Mouse (Mus musculus) intestine, postnatal 0 days (tissue): ENCODE results near the gene Nrg3. TPM values are rescaled to one million over a fixed set of nuclear protein-coding genes. Genes with fewer than 3 reads are reported as not detected.
"Not testable (repeated sequence)": the region's sequence is repeated elsewhere in the genome, so short reads cannot be mapped to it uniquely, and the experiment has no call there.

Experiments
- ATAC-seq: fragments of 200-750 bp; cut with Nextera tagmentation; 2 replicates; pipeline ENCODE4 v1.8.0; 2017; ENCODE audit warnings: mild to moderate bottlenecking, moderate TSS enrichment, moderate library complexity
- H3K27ac ChIP-seq: fragments of 300-500 bp; sonication (generic); 2 replicates; pipeline ENCODE4 v1.5.1; 2014; ENCODE audit warnings: mild to moderate bottlenecking, low read depth, low read length, moderate library complexity
- H3K27me3 ChIP-seq: fragments of 300-500 bp; sonication (generic); replicated peaks from 2 replicates; pipeline ENCODE4 v1.6.1; 2014; ENCODE audit warnings: low read length, mixed read lengths; ENCODE audit not compliant: control insufficient read depth, insufficient read depth
- H3K36me3 ChIP-seq: fragments of 300-500 bp; sonication (generic); 2 replicates; pipeline ENCODE4 v1.6.1; 2014; ENCODE audit warnings: mild to moderate bottlenecking, moderate library complexity; ENCODE audit not compliant: control insufficient read depth, insufficient read depth
- H3K4me1 ChIP-seq: fragments of 300-500 bp; sonication (generic); replicated peaks from 2 replicates; pipeline ENCODE4 v1.6.1; 2014; ENCODE audit warnings: antibody characterized with exemption, low read length, mixed read lengths; ENCODE audit not compliant: control insufficient read depth, insufficient read depth
- H3K4me2 ChIP-seq: fragments of 300-500 bp; sonication (generic); replicated peaks from 2 replicates; pipeline ENCODE4 v1.6.1; 2014; ENCODE audit warnings: low read depth, mild to moderate bottlenecking, moderate library complexity
- H3K4me3 ChIP-seq: fragments of 300-500 bp; sonication (generic); 2 replicates; pipeline ENCODE4 v1.5.1; 2014; ENCODE audit warnings: low read depth, low read length
- H3K9ac ChIP-seq: fragments of 300-500 bp; sonication (generic); 2 replicates; pipeline ENCODE4 v1.6.1; 2014; ENCODE audit warnings: mild to moderate bottlenecking, low read depth, low read length
- H3K9me3 ChIP-seq: fragments of 300-500 bp; sonication (generic); 2 replicates; pipeline ENCODE4 v1.6.1; 2016; ENCODE audit warnings: mixed run types; ENCODE audit not compliant: control insufficient read depth
- CTCF ChIP-seq: sonication (generic); IDR thresholded peaks from 2 replicates; pipeline ENCODE4 v1.5.1; 2016; ENCODE audit warnings: low read depth, mild to moderate bottlenecking, control low read depth, antibody characterized with exemption, moderate library complexity
- WGBS: fragments of 180-500 bp; shearing (Covaris S2); extraction: QIAGEN DNeasy Blood & Tissue Kit; methylation state at CpG from one replicate; pipeline ENCODE4 v1.1.7; 2014; 5-methylcytosine and 5-hydroxymethylcytosine counted together
- polyA plus RNA-seq: library from polyadenylated mRNA; unstranded; fragments of >200 nt; fragmentation: Nextera tagmentation; extraction: Ambion mirVana; gene quantifications from 2 replicates; pipeline ENCODE4 v1.2.1, GENCODE M21; 2015

The Nrg3 gene
- polyA plus RNA-seq, 1 experiment from 2014 or later = 0.09 TPM

- H3K27me3 ChIP-seq = no peaks in the 10 kb centered on the region
- no peak overlapping the region for H3K4me2 ChIP-seq
- WGBS = 88% methylated on average over 2 of the region's 2 CpGs
- no peaks in the 10 kb centered on the region for H3K4me1 ChIP-seq
- ATAC-seq = no peak
- no peak overlapping the region for H3K27ac ChIP-seq
- no peak for TF ChIP-seq CTCF
- no peak overlapping the region for H3K9ac ChIP-seq
- H3K9me3 ChIP-seq = no peaks in the 10 kb centered on the region
- no peak overlapping the region for H3K4me3 ChIP-seq
- H3K36me3 ChIP-seq = no peaks in the 10 kb centered on the region
These were observed 343.1 kb downstream of the Nrg3 start for GRCm38 (mm10) chr14:39129766-39130165.

DNA sequence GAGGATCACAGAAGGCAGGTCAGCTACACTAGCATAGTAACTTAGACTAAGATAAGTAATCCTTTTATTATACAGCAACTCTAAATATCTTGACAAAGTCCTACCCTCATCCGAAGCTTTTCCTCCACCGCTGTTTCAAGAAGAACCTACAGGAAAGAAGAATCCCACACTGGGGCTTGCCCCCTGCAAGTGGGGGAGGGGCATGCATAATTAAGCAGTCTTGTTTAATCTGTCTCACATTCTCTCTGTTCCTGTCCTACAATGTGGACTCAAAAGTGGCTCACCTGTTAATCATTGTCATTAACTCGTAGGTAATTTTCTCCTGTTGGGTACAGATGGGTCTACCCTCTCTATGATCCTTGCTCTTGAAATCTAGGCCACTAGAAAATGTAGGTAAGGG, 354.9 kb downstream of the Nrg3 start:
- H3K4me3 ChIP-seq = no peak overlapping the region
- WGBS = 20% methylated on average over 3 of the region's 3 CpGs
- H3K4me1 ChIP-seq = no peaks in the 10 kb centered on the region
- no peak overlapping the region for H3K27ac ChIP-seq
- no peak for ATAC-seq
- no peak for TF ChIP-seq CTCF
- H3K9me3 ChIP-seq = no peaks in the 10 kb centered on the region
- no peak overlapping the region for H3K9ac ChIP-seq
- H3K4me2 ChIP-seq = no peak overlapping the region
- no peaks in the 10 kb centered on the region for H3K36me3 ChIP-seq
- H3K27me3 ChIP-seq = no peaks in the 10 kb centered on the region

- H3K4me3 ChIP-seq, H3K36me3 ChIP-seq, H3K4me2 ChIP-seq, H3K27ac ChIP-seq, ATAC-seq, H3K9me3 ChIP-seq, H3K9ac ChIP-seq, H3K4me1 ChIP-seq, H3K27me3 ChIP-seq: not testable (repeated sequence)
- 45% methylated on average over 3 of the region's 3 CpGs for WGBS
These were observed 356.2 kb downstream of the Nrg3 start for GRCm38 (mm10) chr14:39116522-39117231.

DNA sequence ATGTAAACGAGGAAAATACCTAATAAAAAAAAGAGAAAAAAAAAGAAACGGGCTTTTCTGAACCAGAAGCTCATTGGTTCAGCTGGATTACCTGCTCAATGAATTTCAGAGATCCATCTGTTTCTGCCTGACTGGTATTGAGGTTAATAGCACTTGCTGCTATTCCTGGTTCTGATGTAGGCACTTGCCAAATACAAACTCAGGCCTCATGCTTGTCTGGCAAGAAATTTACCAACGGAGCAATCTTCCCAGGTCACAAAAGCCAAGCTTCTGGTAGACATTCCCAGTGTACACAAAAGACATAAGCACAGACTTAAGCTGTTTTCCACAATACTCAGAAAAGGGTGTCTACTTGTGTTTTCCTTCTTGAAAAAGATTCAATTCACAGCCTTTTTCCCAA, 363.3 kb downstream of the Nrg3 start:
- no peak overlapping the region for H3K9ac ChIP-seq
- no peaks in the 10 kb centered on the region for H3K27me3 ChIP-seq
- no peaks in the 10 kb centered on the region for H3K9me3 ChIP-seq
- H3K4me2 ChIP-seq = no peak overlapping the region
- H3K4me3 ChIP-seq = no peak overlapping the region
- TF ChIP-seq CTCF = no peak
- no peak overlapping the region for H3K27ac ChIP-seq
- WGBS = 75% methylated on average over 3 of the region's 3 CpGs
- no peaks in the 10 kb centered on the region for H3K4me1 ChIP-seq
- no peak for ATAC-seq
- H3K36me3 ChIP-seq = no peaks in the 10 kb centered on the region

GRCm38 (mm10) chr14:39106776-39107175, 366.1 kb downstream of the Nrg3 start:
- no peak for ATAC-seq
- 90% methylated on average over 3 of the region's 3 CpGs for WGBS
- Histone ChIP-seq H3K36me3 (no peaks in the 10 kb centered on the region), H3K4me2 (no peak overlapping the region), H3K4me1 (no peaks in the 10 kb centered on the region), H3K9ac (no peak overlapping the region), H3K9me3 (no peaks in the 10 kb centered on the region), H3K27ac (no peak overlapping the region), H3K4me3 (no peak overlapping the region), H3K27me3 (no peaks in the 10 kb centered on the region)
- TF ChIP-seq CTCF = no peak

- Histone ChIP-seq H3K27me3 (no peaks in the 10 kb centered on the region), H3K27ac (no peak overlapping the region), H3K9me3 (no peaks in the 10 kb centered on the region), H3K36me3 (no peaks in the 10 kb centered on the region), H3K4me3 (no peak overlapping the region), H3K4me2 (no peak overlapping the region), H3K9ac (no peak overlapping the region), H3K4me1 (no peaks in the 10 kb centered on the region)
- no peak for TF ChIP-seq CTCF
- 76% methylated on average over 1 of the region's 1 CpGs for whole genome bisulfite sequencing
- ATAC-seq = no peak
These were observed 377.7 kb downstream of the Nrg3 start for GRCm38 (mm10) chr14:39095219-39095618.

DNA sequence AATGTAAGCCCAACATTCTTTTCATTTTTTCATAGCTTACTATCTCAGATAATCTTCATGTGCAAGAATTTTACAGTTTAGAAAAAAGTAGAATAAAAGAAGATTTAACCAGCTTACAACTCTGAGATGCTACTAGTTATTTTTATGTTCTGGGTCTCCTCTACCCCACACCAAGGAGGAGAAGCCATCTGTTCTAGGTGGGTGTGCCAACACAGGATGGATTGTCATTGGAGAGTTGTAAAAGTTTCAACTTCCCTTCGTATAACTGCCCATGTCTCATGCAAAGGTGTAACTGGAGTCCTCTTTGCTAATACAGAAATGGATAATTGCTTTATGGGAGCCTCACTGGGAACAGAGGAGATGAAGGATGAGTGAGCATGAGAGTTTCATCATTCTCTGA, 393.4 kb downstream of the Nrg3 start:
- H3K9me3 ChIP-seq = no peaks in the 10 kb centered on the region
- H3K27ac ChIP-seq = no peak overlapping the region
- TF ChIP-seq CTCF = no peak
- no peak for ATAC-seq
- no peaks in the 10 kb centered on the region for H3K4me1 ChIP-seq
- H3K36me3 ChIP-seq = no peaks in the 10 kb centered on the region
- no peaks in the 10 kb centered on the region for H3K27me3 ChIP-seq
- no peak overlapping the region for H3K9ac ChIP-seq
- no peak overlapping the region for H3K4me2 ChIP-seq
- 68% methylated on average over 1 of the region's 1 CpGs for WGBS
- H3K4me3 ChIP-seq = no peak overlapping the region
